Mouse (Mus musculus) 3T3-L1 (cell line): Measurements from ENCODE around the gene Rnpep.

ENCODE experiments used
- DNase-seq: peaks from one replicate; pipeline ENCODE4 v3.0.0-alpha.2; 2015; ENCODE audit warnings: low read depth, low spot score

The Rnpep gene

GRCm38 (mm10) chr1:135283826-135284291 is at the start of gene Rnpep:
TSS of gene Rnpep (minus strand) at chr1:135284084.
- DNase-seq = peak; percentile 38

GRCm38 (mm10) chr1:135330578-135330977 is 46.7 kb upstream of the Rnpep start:
- DNase-seq = no peak

- no peak for DNase-seq
These were observed 44.5 kb upstream of the Rnpep start for GRCm38 (mm10) chr1:135328368-135328767.

- DNase-seq = no peak
These were observed 42.0 kb upstream of the Rnpep start for GRCm38 (mm10) chr1:135325934-135326333.

DNA sequence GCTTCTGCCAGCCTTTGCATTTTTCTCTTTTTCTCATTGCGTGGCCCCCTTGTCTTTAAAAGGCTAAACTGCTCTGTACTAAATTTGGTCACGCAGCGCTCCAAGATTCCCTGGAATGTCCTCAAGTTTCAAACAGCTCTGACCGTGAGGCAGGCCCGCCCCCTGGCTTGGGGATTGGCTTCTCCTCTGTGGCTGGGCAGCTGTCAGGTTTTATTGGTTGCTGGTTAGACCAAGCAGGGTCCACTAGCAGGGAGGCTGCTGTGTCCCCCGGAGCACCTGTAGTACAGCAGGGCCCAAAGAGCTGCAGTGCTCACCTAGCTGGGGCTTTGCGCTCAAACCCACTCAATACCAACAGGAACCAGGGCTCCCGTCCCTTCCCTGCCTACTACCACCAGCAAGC is 40.7 kb upstream of the Rnpep start, which contains the start of gene Lmod1:
TSS of gene Lmod1 (plus strand) at position 237 of the 400 bp plus-strand sequence.
- peak; percentile 52 for DNase-seq

GRCm38 (mm10) chr1:135323367-135323901 is 39.5 kb upstream of the Rnpep start:
- DNase-seq = peak; percentile 33

GRCm38 (mm10) chr1:135313284-135314031 is 29.6 kb upstream of the Rnpep start, which contains the start of gene Timm17a:
TSS of gene Timm17a (minus strand) at chr1:135313778.
- peak; percentile 95 for DNase-seq

- no peak for DNase-seq
These were observed 28.3 kb upstream of the Rnpep start for GRCm38 (mm10) chr1:135312201-135312600.

DNA sequence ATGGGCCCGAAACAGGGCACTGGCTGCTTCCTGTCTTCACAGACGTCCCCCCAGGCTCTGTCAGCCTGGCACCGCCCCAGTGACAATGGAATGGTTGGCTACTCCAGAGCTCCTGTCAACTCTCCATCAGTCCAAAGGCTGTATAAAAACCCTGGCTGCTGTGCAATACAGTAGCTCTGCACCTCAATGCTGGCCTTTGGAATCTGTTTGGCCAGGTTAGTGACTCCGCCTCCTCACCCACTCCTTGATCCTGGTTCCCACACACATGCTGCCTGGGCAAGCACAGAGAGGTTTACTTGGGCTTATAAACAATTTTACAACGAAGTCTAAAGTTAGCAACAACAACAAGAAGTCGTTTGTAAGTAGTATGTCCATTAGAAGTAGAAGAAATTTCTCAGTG is 27.5 kb upstream of the Rnpep start:
- peak; percentile 25 for DNase-seq

DNA sequence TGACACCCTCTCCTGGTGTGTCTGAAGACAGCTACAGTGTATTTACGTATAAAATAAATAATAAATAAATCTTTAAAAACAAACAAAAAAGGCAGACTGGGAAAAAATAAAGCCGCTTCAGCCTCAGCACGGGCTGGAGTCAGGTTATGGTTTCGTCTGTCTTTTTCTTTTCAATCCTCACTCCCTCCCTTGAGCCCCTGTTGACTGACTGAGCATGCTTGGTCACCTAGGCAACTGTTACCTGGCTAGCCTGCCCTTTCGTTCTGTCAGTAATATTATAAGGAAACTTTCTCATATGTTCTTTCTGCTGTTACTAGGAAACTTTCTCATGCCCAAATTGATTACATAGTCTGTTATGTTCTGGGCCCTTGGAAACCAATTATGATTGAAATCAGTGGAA is 7.0 kb upstream of the Rnpep start:
- DNase-seq = no peak

GRCm38 (mm10) chr1:135286311-135286710 is 2.4 kb upstream of the Rnpep start:
- DNase-seq = no peak

- peak; percentile 22 for DNase-seq
These were observed 528 bp downstream of the Rnpep start for GRCm38 (mm10) chr1:135283287-135283825.

DNA sequence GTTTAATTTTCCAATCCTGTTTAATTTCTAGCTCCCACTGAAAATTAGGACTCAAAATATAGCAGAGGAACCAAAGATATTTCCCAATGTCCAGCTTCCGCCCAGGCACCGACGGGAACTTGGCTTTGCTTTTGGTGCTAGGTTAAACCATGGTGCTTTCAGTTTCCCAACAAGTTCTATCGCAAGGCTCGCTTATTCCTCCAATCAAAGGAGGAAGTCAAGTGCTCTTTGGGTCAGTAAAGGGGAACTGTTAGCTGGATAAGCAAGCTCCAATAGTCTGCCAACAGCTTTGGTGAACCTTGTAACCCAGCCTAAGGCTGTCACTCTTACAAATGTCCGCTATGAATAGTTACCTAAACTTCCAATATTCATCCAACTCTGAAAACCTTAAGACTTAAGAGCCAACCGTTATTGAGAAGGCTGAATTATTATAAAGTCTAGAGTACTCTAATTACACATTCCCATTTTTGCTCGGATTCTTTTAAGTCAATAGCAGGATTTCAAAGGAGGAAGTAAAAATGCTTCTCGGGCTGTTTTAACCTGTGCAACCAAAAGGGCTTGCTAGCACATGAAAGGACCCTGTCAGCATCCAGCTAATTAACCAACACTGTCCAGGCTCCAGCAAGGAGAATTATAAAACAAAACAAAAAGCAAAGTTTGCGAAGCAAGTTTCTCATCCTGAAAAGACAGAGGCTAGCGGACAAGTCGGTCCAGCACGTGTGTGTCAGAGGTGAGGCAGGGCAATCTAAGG is 1.2 kb downstream of the Rnpep start:
- peak; percentile 9 for DNase-seq

DNA sequence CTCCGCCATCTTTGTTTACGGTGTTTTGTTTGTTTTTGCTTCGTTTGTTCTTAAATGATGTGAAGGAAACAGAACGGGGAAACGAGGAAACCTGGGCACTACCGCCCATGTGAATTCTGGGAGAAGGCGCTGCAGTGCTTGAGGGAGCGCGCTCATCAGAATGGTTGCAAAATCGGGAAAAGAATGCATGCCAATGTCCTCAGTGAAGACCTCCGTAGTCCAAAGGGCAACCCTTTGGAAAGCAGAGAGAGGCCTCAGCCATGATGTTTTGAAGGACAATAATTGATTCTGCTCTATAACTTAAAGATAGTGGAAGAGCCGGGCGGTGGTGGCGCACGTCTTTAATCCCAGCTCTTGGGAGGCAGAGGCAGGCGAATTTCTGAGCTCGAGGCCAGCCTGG is 2.0 kb downstream of the Rnpep start:
- DNase-seq = no peak

DNA sequence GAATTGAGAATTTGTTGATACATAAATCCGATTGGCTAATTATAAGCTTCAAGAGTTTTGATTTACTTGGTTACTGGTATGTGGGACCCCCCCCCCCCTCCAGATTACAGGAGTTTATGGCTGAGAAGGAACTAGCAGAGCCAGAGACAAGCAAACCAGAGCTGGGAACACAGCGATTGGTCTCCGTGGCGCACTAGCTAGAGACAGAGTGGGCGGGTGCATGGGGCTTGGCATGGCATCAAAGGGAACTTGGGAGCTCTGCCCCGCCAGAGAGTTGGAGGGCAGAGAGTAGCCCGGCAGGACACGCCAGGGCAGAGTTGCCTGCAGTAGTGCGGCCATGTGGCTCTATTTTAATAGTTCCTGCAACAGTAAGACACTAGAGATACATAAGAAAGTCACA is 3.2 kb downstream of the Rnpep start:
- no peak for DNase-seq

DNA sequence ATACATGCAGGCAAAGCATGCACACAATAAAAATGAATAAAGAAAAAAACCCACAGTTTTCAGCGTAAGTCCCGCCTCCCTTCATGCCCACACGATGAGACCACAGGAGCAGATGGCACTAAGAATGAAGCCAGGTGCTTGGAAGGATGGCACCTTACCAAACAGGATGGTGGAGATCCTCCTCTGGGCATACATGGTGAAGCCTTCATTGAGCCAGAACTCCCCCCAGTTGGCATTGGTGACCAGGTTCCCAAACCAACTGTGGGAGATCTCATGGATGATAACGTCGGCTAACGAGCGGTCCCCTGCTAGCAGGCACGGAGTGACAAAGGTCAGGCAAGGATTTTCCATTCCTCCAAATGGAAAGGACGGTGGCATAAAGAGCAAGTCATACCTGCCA is 12.5 kb downstream of the Rnpep start:
- DNase-seq = no peak

- DNase-seq = peak; percentile 27
These were observed 16.0 kb downstream of the Rnpep start for GRCm38 (mm10) chr1:135267663-135268446.

- DNase-seq = no peak
These were observed 18.1 kb downstream of the Rnpep start for GRCm38 (mm10) chr1:135265834-135266233.

GRCm38 (mm10) chr1:135263316-135263715 is 20.6 kb downstream of the Rnpep start:
- no peak for DNase-seq

GRCm38 (mm10) chr1:135262329-135262728 is 21.6 kb downstream of the Rnpep start:
- no peak for DNase-seq

- DNase-seq = no peak
These were observed 23.0 kb downstream of the Rnpep start for GRCm38 (mm10) chr1:135260931-135261330.

- peak; percentile 93 for DNase-seq
These were observed 24.8 kb downstream of the Rnpep start for GRCm38 (mm10) chr1:135259128-135259436.
